Mouse (Mus musculus) liver, postnatal 0 days (tissue): Measurements from ENCODE around the gene Pacrg.

ENCODE experiments used
- CTCF ChIP-seq: sonication (generic); IDR thresholded peaks from 2 replicates; pipeline ENCODE4 v1.5.1; 2016; ENCODE audit warnings: antibody characterized with exemption, low read depth
- EP300 ChIP-seq: IDR thresholded peaks from 2 replicates; pipeline ENCODE4 v1.6.1; 2016; ENCODE audit warnings: antibody characterized with exemption, low read depth, mild to moderate bottlenecking

GRCm38 (mm10) chr17:10389740-10390139 is 450.4 kb downstream of the Pacrg start:
- no peak for TF ChIP-seq EP300
- no peak for TF ChIP-seq CTCF
